Mouse (Mus musculus) 3T3-L1 (cell line): ENCODE results near the gene Ptch2.

Source experiments
- DNase-seq: peaks from one replicate; pipeline ENCODE4 v3.0.0-alpha.2; 2015; ENCODE audit warnings: low read depth, low spot score

Gene Ptch2

DNA sequence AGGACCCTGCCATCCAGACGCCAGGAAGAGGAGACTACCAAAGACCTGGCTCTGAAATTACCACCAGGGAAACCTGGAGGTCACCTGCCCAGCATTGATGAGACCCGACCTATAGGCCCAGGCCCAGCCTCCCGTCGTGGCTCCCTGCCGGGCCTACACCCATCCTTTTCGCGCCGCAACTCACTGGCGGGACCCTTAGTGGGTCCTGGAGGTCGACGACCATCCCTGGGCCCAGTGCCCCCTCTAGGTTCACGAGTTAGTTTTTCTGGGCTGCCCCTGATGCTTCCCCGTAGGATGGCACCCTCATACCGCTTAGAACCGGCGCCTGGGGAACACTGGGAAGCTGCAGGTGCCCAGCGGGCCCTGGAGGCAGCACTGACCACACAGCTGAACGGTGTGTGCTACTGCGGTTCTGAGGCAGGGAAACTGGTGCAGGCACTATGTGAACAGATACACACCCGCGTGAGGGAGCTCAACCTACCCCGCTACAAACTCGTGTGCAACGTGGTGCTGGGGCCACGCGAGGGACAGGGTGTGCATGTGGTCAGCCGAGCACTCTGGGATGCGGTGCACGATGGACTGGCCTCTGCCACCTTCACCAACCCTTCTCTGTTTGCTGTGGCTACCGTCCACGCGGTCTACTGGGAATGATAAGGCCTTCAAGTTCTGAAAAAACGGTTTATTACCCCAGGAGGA lies 32.3 kb downstream of the Ptch2 start:
- DNase-seq: no peak

DNA sequence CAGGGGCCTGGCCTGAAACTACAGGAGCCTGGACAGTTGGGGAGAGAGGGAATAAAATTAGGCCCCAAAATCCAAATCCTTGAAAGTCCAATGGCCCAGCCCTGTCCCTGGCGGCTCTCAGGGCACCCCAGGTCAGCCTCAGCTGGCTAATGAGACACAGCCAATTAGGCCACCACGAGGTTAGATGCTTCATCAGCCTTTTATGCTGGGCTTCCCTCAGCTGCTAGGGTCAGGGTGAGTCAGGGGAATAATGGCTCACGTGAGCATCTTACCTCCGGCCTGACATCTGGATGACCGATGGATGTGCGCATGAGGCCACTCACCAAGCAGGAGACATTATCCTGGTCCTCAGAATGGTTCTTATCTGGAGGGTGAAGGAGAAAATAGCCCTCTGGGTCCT lies 34.9 kb downstream of the Ptch2 start:
- no peak for DNase-seq

DNA sequence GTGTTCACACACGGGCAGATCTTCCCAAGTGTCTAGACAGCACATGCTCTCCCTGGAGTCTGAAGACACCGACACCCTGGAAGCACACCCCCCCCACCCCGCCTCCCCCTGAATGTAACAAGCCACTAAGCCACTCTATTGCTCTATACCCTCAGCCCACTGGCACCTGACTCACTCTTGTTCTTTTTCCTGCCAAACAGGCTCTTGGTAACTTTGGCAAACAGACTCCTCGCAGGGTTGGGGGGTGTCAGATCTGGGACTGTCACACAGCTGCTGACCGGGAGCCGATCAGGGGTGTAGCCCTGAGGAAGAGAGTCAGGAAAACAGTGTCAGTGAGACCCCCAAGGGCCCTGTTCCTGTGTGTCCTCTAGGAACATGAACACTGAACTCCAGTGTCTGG lies 35.3 kb downstream of the Ptch2 start:
- DNase-seq: no peak

DNA sequence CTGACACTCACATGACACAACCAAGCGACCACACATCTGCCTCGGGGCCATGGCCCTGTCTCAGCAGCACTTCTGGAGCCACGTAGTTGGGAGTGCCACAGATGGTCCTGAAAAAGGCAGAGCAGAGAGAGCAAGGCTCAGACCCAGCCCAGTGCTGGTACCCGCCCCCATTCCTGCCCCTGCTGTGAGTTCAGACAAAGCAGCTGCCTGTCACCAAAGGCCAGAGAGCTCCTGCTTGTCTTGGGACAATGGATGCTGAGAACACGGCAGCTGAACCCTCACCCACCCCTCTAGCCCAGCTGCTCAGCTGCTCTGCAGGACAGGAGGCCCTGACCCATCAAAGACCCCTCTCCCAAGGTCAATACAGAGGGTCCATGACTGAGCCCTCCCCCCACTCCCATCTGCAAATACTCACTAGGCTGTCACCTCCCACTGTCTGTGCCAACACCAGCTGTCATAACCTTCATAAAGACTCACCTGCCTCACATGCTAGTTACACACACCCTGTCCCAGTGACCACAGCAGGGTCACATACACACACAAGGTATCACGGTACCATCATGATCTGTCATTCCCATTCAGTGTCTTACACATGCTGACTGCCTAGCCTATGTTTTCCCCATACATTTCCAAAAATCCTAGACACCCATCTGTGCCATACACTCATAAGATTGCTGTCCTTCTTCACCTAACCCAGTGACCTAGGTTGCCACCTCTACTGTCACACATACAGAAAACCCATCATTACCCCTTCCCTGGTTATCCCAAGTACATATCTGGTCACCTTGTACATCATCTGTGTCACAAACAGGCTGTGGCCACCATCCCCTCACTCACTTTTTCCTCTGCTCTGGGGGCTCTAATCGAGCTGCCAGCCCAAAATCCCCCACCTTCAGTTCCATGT lies 36.3 kb downstream of the Ptch2 start:
- no peak for DNase-seq

DNA sequence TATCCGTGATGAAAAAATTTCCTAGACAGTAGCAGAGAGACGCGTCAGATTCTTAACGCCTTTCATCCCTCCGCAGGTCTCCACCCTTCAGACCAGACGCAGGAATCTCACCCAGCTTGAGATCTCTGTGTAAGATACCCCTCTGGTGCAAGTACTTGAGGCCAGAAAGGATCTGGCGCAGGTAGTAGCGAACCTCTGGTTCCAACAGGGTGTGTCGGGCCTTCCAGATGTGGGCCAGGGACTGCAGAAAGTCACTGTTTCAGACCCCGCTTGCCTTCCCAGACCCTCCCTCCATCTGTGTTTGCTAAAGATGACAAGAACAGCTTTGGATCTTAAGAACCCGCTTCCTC lies 36.9 kb downstream of the Ptch2 start:
- DNase-seq: no peak

DNA sequence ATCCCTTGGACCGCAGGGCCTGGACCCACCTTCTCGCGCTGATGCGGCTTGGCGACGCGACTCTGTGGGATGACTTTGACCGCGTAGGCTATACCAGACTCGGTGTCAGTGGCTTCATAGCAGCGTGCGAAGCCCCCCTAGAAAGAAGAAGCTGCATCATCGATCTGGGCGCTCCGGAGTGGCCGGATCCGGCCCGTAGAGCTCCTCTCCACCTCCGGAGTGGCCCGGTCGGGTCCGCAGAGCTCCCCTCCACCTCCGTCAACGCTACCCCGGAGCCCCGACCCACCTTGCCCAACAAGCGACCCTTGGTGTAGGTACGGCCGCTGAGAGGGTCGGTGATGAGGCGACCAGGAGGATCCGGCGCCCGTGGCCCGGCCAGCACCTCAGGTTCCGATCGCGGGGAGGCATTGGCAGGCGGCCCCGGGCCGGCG lies 37.5 kb downstream of the Ptch2 start:
- DNase-seq: no peak

DNA sequence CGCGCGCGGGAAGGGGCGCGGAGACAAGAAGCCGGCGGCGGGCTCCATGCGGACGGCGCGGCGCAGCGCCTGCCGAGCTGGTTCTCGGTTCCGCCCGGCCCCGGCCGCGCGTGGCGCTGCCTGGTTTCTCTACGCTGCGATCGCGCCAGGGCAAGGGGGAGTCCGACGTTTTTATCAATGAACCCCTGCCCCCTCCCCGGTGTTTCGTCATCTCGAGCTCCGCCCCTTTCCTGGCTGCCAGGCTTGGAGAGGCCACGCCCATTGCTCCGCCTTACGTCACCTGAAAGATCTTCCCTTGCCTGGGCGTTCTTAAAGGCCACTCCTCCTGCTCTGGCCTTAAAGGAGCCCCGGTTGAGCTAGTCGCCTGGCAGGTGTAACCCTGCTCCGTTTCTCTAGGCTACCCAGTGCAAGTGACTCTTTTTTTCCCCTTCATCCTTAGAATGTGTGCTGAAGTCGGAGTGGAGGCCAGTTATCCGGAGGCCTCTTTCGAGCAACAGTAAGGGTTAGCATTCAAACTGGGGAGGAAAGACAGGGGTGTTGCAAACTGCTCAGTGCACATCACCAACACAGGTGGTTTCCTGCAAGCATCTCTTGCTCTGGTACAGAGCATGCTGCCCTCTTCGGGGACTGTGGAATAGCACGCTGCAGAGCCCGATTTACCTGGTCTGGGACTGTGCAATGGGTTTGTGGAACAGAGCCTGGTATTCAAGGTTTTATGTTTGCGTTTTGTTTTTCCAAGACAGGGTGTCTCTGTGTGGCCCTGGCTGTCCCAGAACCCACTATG lies 38.1 kb downstream of the Ptch2 start, which contains the start of gene Plk3:
Plk3 (minus strand) TSS at position 147 of the 784 bp plus-strand sequence.
- DNase-seq: peak; percentile 94

DNA sequence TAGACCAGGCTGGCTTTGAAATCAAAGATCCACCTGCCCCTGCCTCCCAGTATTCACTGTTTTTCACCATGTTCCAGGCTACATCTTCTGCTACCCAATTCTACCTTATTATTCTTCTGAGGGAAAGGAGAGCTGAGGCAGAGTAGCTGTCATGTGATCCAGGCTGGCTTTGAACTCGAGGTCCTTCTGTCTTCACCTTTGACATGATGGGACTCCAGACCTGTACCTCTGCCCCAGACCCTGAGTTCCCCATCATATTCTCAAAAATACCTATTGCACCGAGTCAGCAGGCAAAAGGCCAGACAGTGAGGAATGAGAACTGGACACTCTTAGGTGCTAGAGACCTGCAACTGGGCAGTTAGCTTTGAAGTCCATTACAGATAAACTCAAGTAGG lies 38.7 kb downstream of the Ptch2 start:
- no peak for DNase-seq

DNA sequence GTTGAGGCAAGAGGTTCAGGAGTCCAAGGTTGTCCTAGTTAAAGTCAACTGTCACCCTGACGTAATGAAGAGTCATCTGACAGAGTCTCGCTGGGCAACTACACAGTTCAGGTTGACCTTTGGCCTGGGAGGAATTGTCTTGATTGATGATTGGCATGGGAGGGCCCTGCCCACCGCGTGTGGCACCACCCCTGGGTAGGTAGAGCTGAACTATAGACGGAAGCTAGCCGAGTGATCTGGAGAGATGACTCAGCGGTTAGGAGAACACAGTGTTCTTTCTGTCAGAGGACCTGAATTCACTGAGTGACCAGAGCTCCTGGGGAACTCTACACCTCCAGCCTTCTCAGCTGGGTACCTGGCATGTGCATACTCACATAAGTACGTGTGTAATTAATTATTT lies 40.2 kb downstream of the Ptch2 start:
- DNase-seq: no peak

DNA sequence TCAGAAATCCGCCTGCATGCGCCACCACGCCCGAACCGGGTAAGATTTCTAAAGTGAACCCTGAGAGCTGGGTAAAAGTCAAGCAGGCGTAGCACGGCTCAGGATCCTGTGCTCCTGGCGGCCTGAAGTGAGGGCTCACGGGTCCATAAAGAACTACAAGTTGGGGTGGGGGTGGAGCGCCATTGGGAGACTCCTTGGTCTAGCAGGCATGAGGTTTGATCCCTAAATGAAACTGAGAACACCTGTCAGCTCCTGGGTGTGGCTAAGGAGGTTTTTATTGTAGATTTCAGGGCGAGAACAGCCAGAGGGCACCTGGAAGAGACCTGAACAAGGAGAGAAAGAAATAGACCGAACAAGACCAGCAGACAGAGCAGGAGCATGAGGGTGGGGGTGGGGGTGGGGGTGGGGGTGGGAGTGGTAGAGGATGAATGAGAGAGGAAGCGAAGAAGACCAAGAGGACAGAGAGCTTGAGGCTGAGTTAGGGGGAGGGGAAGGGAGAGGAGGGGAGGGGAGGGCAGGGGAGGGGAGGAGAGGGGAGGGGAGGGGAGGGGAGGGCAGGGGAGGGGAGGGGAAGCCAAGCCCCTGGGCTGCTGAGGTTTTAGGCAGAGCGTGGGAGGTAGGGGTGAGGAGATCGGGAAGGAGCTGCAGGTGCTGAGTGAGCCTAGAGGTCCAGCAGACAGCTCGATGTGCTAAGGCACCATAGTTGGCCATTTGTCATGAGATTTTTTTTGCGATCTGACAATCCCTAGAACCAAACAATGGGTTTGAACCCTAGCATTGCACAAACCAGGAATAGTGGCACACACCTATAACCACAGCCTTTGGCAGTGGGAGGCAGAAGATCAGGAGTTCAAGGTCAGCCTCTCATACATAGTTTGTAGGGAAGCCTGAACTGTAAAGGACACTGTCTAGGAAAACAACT lies 42.7 kb downstream of the Ptch2 start:
- DNase-seq: no peak

DNA sequence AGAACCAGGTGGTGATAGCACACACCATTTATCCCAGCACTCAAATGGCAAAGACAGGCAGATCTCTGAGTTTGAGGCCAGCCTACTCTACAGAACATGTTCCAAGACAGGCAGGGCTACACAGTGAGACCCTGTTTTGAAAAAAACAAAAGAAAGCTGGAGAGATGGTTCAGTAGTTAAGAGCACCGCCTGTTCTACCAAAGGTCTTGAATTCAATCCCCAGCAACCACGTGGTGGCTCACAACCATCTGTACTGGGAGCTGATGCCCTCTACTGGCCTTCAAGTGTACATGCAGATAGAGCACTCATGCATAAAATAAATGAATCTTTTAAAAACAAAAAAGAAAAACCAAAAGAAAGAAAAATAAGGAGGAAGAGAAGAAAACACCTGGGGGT lies 43.3 kb downstream of the Ptch2 start:
- DNase-seq: peak; percentile 74

DNA sequence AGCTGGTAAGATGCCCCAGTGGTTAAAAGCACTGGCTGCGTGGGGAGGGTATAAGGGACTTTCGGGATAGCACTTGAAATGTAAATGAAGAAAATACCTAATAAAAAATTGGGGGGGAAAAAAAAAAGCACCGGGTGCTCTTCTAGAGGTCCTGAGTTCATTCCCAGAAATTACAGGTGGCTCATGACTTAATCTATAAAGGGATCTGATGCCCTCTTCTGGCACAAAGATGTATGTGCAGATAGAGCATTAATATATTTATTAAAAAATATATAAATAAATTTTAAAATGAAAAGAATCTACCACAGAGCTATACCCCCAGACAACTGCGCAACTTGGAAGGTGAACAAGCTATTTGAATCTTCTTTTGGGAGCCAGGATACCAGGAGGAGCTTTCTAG lies 44.7 kb downstream of the Ptch2 start:
- DNase-seq: peak; percentile 59

DNA sequence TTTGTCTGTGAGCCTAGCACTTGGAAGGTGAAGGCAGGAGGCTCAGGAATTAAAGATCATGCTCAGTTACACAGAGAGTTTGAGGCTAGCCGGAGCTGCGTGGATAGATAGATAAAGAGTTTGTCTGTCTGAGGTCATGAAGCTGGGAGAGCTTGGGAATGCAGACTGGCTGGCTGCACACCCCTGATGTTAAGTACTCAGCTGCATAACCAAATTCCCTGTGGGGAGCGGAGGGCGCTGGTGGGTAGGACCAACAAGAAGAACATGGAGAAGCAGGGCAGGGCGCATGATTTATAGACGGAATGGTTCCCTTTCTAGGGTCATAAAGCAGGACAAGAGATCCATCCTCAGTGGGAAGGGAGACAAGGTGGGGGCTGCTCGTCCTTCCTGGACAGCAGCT lies 47.1 kb downstream of the Ptch2 start:
- DNase-seq: no peak

DNA sequence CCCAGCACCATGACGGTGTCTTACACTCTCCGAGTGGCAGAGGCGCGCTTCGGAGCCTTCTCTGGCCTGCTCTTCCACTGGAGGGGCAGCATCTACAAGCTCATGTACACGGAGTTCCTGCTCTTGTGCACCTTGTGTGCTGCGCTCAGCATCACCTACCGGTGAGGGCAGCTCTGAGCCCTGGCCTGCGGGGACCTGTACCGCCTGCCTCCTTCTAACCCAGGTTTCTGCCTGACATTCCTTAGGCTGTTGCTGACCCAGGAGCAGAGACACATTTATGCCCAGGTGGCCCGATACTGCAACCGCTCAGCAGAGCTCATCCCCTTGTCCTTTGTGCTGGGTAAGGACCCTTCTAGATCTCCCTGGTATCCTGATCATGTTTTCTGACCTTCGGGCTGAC lies 49.4 kb downstream of the Ptch2 start:
- DNase-seq: no peak

DNA sequence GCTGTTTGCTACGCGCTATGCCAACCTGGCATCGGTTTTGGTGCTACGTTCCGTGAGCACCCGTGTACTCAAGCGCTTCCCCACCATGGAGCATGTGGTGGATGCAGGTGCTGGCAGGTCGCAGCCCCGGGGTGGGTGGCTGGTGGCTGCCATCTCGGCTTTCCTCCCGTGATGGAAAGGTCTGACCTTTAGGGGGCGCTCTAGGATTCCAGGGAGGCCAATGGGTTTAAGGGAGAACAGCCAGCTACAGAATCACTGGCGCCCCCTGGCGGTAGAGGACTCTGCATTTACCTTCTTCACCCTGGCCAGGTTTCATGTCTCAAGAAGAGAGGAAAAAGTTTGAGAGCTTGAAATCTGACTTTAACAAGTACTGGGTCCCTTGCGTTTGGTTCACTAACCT lies 50.3 kb downstream of the Ptch2 start:
- peak; percentile 87 for DNase-seq

DNA sequence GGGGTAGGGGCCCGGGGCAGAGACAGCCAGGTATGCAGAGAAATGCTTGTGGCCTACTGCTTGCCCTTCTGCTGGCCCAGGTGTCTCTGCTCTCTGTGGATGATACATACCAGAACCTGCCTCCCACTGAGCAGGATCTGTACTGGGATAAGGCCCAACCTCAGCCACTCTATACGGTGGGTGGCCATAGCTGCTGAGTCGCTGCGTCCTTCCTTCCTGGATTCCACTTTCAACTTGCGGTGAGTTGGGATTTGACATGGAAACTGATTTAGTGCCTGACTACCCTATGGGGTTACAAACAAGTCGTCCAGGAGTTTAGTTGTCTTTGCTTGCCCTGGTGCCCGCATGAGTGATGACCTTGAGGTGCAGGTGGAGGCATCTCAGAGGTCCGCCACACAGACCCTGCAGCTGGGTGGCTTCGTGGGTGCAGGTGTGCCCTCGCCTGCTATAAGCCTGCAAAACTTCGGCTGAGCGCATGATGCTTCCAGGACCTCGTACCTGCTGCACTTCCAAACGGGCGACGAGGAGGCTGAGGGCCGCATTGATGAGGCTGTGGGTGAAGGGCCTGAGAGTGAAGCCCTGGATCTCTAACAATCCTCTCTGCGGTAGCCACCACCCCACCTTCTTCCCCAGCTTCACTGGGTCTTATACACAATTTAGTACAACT lies 52.3 kb downstream of the Ptch2 start:
- DNase-seq: no peak

DNA sequence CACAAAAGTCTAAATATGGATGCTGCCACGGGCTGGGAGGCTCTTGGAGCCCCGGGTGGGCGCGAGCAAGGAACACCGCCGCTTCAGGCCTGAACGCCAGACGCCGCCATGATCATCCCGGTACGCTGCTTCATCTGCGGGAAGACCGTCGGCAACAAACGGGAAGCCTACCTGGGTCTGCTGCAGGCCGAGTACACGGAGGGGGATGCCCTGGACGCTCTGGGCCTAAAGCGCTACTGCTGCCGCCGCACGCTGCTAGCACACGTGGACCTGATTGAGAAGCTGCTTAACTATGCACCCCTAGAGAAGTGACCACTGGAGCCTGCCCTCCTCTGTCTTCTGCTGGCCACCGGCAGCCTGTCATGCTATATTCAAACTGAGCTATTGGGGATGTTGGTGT lies 52.9 kb downstream of the Ptch2 start:
- DNase-seq: no peak

DNA sequence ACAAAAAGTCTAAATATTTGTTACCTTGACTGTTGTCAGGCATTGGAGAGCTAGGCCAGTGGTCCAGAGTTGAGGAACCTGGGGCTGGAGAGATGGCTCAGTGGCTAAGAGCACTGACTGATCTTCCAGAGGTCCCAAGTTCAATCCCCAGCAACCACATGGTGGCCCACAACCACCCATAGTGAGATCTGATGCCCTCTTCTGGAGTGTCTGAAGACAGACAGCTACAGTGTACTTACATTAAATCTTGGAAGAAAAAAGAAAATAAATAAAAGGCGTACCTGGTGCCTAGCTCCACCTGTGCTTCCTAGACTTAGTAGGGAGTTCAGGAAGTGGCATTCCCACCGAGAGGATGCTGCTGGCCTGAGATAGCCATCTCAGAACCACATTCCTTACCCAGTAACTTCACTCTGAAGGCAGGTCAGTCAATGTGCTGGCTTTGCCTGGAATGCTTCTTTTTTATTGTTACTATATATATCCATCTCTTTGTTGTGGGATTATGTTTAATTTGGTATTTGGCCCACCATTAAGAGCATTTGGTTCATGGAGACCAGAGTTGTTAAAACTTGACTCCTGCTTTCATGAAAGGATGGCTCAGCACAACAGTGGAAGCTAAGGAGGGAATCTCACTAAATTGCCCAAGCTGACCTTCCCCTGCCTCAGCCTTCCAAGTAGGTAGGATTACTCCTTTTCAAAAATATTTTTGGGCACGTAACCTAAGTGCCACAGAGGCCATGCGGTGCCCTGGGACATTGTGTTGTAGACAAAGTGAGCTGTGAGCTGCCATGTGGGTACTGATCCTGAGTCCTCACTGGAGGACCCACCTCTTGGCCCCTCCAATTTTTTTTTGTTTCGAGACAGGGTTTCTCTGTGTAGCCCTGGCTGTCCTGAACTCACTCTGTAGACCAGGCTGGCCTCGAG lies 53.7 kb downstream of the Ptch2 start:
- peak; percentile 31 for DNase-seq

DNA sequence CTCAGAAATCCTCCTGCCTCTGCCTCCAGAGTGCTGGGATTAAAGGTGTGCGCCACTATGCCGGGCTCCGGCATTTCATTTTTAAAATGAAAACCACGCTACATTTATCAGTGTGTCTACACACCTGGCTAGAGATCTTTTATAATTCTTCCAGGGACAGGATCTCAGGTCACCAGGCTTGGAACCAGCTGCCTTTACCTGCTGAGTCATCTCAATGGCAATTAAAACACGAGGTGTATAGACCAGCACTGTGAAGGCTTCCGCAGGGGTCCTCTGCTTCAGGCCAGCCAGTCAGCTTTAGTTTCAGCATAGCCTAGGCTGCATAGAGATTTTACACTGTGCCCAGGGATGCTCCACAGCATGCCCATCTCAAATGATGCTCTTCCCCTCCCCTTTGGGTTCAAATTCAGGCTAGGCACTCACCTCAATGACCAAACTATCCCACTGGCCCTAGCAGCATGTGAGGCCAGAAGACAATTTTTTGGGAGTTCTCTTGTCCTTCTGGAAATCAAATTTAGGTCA lies 54.4 kb downstream of the Ptch2 start:
- DNase-seq: no peak
